Mouse (Mus musculus): ENCODE results near the gene Igfbp3. TPM values are rescaled to one million over a fixed set of nuclear protein-coding genes. Genes with fewer than 3 reads are reported as not detected.

Igfbp3 gene
- polyA plus RNA-seq, 2 experiments = 214 to 277 TPM

DNA sequence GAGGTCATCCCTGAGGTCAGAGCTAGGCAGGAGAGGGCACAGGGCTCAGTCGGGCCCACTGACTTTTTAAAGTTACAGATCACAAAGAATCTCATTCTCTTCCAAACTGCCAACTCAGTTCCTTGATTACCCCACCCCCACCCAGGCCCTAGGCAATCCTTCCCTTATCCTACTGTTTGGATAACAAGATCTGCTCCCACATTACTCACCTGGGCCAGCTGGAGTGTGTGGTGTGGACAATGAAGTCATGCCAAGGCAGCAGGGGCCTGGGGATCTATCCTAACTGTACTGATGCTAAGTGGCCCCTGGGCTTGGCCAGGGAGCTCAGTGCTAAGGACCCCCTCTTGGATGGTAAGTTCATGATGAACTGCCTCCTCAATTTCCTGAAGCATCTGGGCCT is 29.3 kb downstream of the Igfbp3 start:
- WGBS = 50% methylated on average over 1 of the region's 1 CpGs
- no peak for TF ChIP-seq POLR2A (IDR thresholded peaks at IDR 0.05; ENCODE audit: borderline replicate concordance, extremely low read depth, insufficient read depth, insufficient read length)
- Histone ChIP-seq H3K9ac (ENCODE audit: low read depth, low read length, severe bottlenecking) (no peak overlapping the region), H3K4me1 (ENCODE audit: control insufficient read depth, insufficient read depth, low read length) (no peaks in the 10 kb centered on the region), H3K4me3 (replicated peaks; ENCODE audit: low read length) (no peak overlapping the region), H3K27me3 (ENCODE audit: control insufficient read depth, insufficient read depth, low read length) (no peaks in the 10 kb centered on the region), H3K4me2 (replicated peaks; ENCODE audit: low read depth, low read length, severe bottlenecking) (no peak overlapping the region), H3K27ac (replicated peaks; ENCODE audit: low read depth, low read length) (no peak overlapping the region), H3K36me3 (ENCODE audit: control insufficient read depth, insufficient read depth, low read length) (no peaks in the 10 kb centered on the region), H3K9me3 (ENCODE audit: control insufficient read depth, low read length) (no peaks in the 10 kb centered on the region)
- ATAC-seq (ENCODE audit: low FRiP score, low read depth) (no peak), DNase-seq (ENCODE audit: low spot score) (no peak)

DNA sequence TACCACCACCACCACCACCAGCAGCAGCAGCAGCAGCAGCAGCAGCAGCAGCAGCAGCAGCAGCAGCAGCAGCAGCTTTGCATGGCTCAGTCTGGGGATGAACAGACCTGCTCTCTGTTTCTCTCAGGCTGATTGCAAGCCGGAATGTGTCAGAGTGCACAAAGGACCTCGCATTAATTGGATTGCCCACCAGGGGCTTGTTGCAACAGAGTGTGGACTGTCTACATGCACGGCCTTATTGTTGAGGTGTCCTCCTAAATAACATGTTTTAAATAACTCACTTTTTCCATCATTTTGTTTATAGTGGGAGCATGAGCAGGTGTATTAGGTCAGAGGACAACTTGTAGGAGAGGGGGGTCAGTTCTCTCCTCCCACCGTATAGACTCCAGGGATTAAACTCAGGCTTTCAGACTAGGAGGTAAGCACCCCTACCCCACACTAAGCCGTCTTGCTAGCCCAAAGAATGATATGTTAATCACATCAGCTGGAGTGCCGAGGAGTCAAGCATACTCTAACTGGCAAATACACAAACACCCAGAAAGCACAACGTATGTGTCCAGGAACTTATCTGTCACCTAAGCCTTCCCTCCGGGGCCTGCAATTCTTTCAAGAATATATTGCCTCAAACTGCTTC is 31.2 kb downstream of the Igfbp3 start:
- no peaks in the 10 kb centered on the region for H3K36me3 ChIP-seq (ENCODE audit: control insufficient read depth, insufficient read depth, low read length)
- no peak overlapping the region for H3K9ac ChIP-seq (ENCODE audit: low read depth, low read length, severe bottlenecking)
- DNase-seq (ENCODE audit: low spot score) (no peak), ATAC-seq (ENCODE audit: low FRiP score, low read depth) (no peak)
- WGBS = 51% methylated on average over 8 of the region's 8 CpGs
- no peak for TF ChIP-seq POLR2A (IDR thresholded peaks at IDR 0.05; ENCODE audit: borderline replicate concordance, extremely low read depth, insufficient read depth, insufficient read length)
- no peaks in the 10 kb centered on the region for H3K9me3 ChIP-seq (ENCODE audit: control insufficient read depth, low read length)
- no peak overlapping the region for H3K4me2 ChIP-seq (replicated peaks; ENCODE audit: low read depth, low read length, severe bottlenecking)
- no peak overlapping the region for H3K4me3 ChIP-seq (replicated peaks; ENCODE audit: low read length)
- no peak overlapping the region for H3K27ac ChIP-seq (replicated peaks; ENCODE audit: low read depth, low read length)
- H3K4me1 ChIP-seq (ENCODE audit: control insufficient read depth, insufficient read depth, low read length) = no peaks in the 10 kb centered on the region
- no peaks in the 10 kb centered on the region for H3K27me3 ChIP-seq (ENCODE audit: control insufficient read depth, insufficient read depth, low read length)

DNA sequence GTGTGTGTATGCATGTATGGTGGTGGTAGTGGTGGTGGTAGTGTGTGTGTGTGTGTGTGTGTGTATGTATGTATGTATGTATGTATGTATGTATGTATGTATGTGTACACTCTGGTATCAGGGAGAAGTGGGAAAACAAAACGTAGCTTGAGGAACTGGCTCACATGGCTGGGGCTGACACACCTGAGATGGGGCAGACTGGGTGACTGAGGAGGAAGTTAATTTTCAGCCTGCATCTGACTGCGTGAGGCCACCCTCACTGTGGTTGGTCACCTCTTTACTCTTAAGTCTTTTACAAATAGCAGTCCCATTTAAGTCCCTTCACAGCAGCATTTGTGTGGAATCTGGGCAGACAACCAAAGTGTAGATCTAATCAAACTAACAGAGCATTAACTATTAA is 34.4 kb downstream of the Igfbp3 start:
- WGBS = 77% methylated on average over 2 of the region's 2 CpGs
- no peak overlapping the region for H3K9ac ChIP-seq (ENCODE audit: low read depth, low read length, severe bottlenecking)
- no peaks in the 10 kb centered on the region for H3K27me3 ChIP-seq (ENCODE audit: control insufficient read depth, insufficient read depth, low read length)
- H3K9me3 ChIP-seq (ENCODE audit: control insufficient read depth, low read length) = no peaks in the 10 kb centered on the region
- H3K4me2 ChIP-seq (replicated peaks; ENCODE audit: low read depth, low read length, severe bottlenecking) = no peak overlapping the region
- H3K36me3 ChIP-seq (ENCODE audit: control insufficient read depth, insufficient read depth, low read length) = no peaks in the 10 kb centered on the region
- TF ChIP-seq POLR2A (IDR thresholded peaks at IDR 0.05; ENCODE audit: borderline replicate concordance, extremely low read depth, insufficient read depth, insufficient read length) = no peak
- no peak overlapping the region for H3K27ac ChIP-seq (replicated peaks; ENCODE audit: low read depth, low read length)
- ATAC-seq (ENCODE audit: low FRiP score, low read depth) (no peak), DNase-seq (ENCODE audit: low spot score) (no peak)
- H3K4me3 ChIP-seq (replicated peaks; ENCODE audit: low read length) = no peak overlapping the region
- no peaks in the 10 kb centered on the region for H3K4me1 ChIP-seq (ENCODE audit: control insufficient read depth, insufficient read depth, low read length)

GRCm38 (mm10) chr11:7178724-7179123 is 35.0 kb downstream of the Igfbp3 start:
- ATAC-seq (ENCODE audit: low FRiP score, low read depth) (no peak), DNase-seq (ENCODE audit: low spot score) (no peak)
- no peaks in the 10 kb centered on the region for H3K9me3 ChIP-seq (ENCODE audit: control insufficient read depth, low read length)
- no peak overlapping the region for H3K9ac ChIP-seq (ENCODE audit: low read depth, low read length, severe bottlenecking)
- no peak for TF ChIP-seq POLR2A (IDR thresholded peaks at IDR 0.05; ENCODE audit: borderline replicate concordance, extremely low read depth, insufficient read depth, insufficient read length)
- no peaks in the 10 kb centered on the region for H3K27me3 ChIP-seq (ENCODE audit: control insufficient read depth, insufficient read depth, low read length)
- no peak overlapping the region for H3K4me2 ChIP-seq (replicated peaks; ENCODE audit: low read depth, low read length, severe bottlenecking)
- no peaks in the 10 kb centered on the region for H3K4me1 ChIP-seq (ENCODE audit: control insufficient read depth, insufficient read depth, low read length)
- H3K4me3 ChIP-seq (replicated peaks; ENCODE audit: low read length) = no peak overlapping the region
- H3K27ac ChIP-seq (replicated peaks; ENCODE audit: low read depth, low read length) = no peak overlapping the region
- H3K36me3 ChIP-seq (ENCODE audit: control insufficient read depth, insufficient read depth, low read length) = no peaks in the 10 kb centered on the region
- WGBS = 79% methylated on average over 4 of the region's 4 CpGs

- H3K4me3 ChIP-seq (replicated peaks; ENCODE audit: low read length) = no peak overlapping the region
- no peaks in the 10 kb centered on the region for H3K36me3 ChIP-seq (ENCODE audit: control insufficient read depth, insufficient read depth, low read length)
- ATAC-seq (ENCODE audit: low FRiP score, low read depth) = no peak
- 66% methylated on average over 6 of the region's 6 CpGs for WGBS
- no peak overlapping the region for H3K9ac ChIP-seq (ENCODE audit: low read depth, low read length, severe bottlenecking)
- no peaks in the 10 kb centered on the region for H3K27me3 ChIP-seq (ENCODE audit: control insufficient read depth, insufficient read depth, low read length)
- H3K27ac ChIP-seq (replicated peaks; ENCODE audit: low read depth, low read length) = no peak overlapping the region
- no peaks in the 10 kb centered on the region for H3K9me3 ChIP-seq (ENCODE audit: control insufficient read depth, low read length)
- DNase-seq (ENCODE audit: low spot score) = no peak
- no peak overlapping the region for H3K4me2 ChIP-seq (replicated peaks; ENCODE audit: low read depth, low read length, severe bottlenecking)
- no peak for TF ChIP-seq POLR2A (IDR thresholded peaks at IDR 0.05; ENCODE audit: borderline replicate concordance, extremely low read depth, insufficient read depth, insufficient read length)
- no peaks in the 10 kb centered on the region for H3K4me1 ChIP-seq (ENCODE audit: control insufficient read depth, insufficient read depth, low read length)
Measured at GRCm38 (mm10) chr11:7173664-7174063, 40.1 kb downstream of the Igfbp3 start.

DNA sequence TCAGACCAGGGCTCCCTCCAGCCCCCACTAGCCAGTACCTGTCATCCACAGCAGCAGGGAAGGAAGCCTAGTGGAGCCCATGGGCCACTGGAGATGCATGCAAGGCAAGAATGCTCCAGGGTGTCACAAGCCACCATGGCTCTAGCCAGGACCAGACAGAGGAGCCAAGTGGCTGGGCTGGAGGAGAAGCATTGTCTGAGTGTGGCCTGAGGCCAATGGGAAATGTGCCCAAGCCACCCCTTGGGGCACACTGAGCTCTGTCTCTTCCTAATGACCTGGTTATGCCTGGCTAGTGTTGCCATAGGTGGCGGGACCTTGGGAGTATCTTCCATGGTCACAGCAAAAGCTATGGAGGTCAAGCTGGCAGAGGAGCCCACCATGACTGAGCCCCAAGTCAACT is 44.1 kb downstream of the Igfbp3 start:
- DNase-seq (ENCODE audit: low spot score) (no peak), ATAC-seq (ENCODE audit: low FRiP score, low read depth) (no peak)
- H3K9me3 ChIP-seq (ENCODE audit: control insufficient read depth, low read length) = no peaks in the 10 kb centered on the region
- no peaks in the 10 kb centered on the region for H3K27me3 ChIP-seq (ENCODE audit: control insufficient read depth, insufficient read depth, low read length)
- H3K4me3 ChIP-seq (replicated peaks; ENCODE audit: low read length) = no peak overlapping the region
- no peaks in the 10 kb centered on the region for H3K4me1 ChIP-seq (ENCODE audit: control insufficient read depth, insufficient read depth, low read length)
- H3K27ac ChIP-seq (replicated peaks; ENCODE audit: low read depth, low read length) = no peak overlapping the region
- no peak overlapping the region for H3K4me2 ChIP-seq (replicated peaks; ENCODE audit: low read depth, low read length, severe bottlenecking)
- no peaks in the 10 kb centered on the region for H3K36me3 ChIP-seq (ENCODE audit: control insufficient read depth, insufficient read depth, low read length)
- 93% methylated on average over 1 of the region's 1 CpGs for WGBS
- H3K9ac ChIP-seq (ENCODE audit: low read depth, low read length, severe bottlenecking) = no peak overlapping the region
- TF ChIP-seq POLR2A (IDR thresholded peaks at IDR 0.05; ENCODE audit: borderline replicate concordance, extremely low read depth, insufficient read depth, insufficient read length) = no peak
